34 mouse cellular contexts compared by ENCODE assay signal in the genomic region with DNA sequence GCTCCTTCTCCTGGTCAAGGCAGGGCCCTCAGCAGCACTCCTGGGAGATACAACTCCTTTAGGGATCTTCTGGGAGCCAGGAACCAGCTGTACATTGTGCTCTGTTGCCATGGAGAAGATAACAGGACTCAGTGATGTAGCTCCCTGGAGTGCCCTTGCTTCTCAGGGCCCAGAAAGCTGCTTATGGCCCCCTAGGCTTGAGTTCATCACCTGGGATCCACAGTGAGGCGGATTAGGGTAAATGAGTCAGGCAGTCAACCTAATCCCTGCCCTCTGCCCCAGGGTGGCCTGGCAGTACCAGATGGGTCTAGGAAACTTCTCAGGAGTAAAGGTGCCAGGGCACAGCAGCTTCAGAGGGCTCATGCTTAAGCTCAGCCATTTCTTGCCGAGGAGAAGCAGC. TPM values are rescaled to one million over a fixed set of nuclear protein-coding genes. Genes with fewer than 3 reads are reported as not detected.
DNase-seq lines count a peak whose midpoint lies in the region; ATAC-seq lines count a peak whose summit lies in the region.
"Had no signal": no experiment of that assay in that cellular context is flagged by ENCODE, and none has a peak within 500 bp of the region (broad histone marks: within the 10 kb centered on the region; RNA-seq: fewer than 3 reads in every experiment).

A gene (plus strand): TSS at position 342 of the 400 bp plus-strand sequence.

- 71% methylated on average over 2 of the region's 2 CpGs for WGBS in forebrain, embryonic 10.5 days
- WGBS in forebrain, embryonic 13.5 days = 75% methylated on average over 2 of the region's 2 CpGs
- WGBS in hindbrain, embryonic 11.5 days = 81% methylated on average over 2 of the region's 2 CpGs
- 75% methylated on average over 2 of the region's 2 CpGs for WGBS in hindbrain, embryonic 14.5 days
- WGBS in midbrain, embryonic 12.5 days = 55% methylated on average over 2 of the region's 2 CpGs
- WGBS in midbrain, embryonic 16.5 days = 57% methylated on average over 2 of the region's 2 CpGs
- WGBS in limb, embryonic 13.5 days = 63% methylated on average over 2 of the region's 2 CpGs

- H3K4me3 ChIP-seq in forebrain, embryonic 10.5 days = no peak within 1 kb of the TSS
- no peak within 1 kb of the TSS for H3K4me3 ChIP-seq in forebrain, embryonic 13.5 days
- no peak within 1 kb of the TSS for H3K4me3 ChIP-seq in hindbrain, embryonic 11.5 days (ENCODE audit: low read depth, low read length)
- H3K4me3 ChIP-seq in hindbrain, embryonic 14.5 days (replicated peaks; ENCODE audit: low read length) = no peak within 1 kb of the TSS
- no peak within 1 kb of the TSS for H3K4me3 ChIP-seq in midbrain, embryonic 12.5 days
- no peak within 1 kb of the TSS for H3K4me3 ChIP-seq in midbrain, embryonic 16.5 days (ENCODE audit: low read depth, low read length)
- no peak within 1 kb of the TSS for H3K4me3 ChIP-seq in limb, embryonic 13.5 days
- H3K4me3 ChIP-seq: forebrain, embryonic 15.5 days; kidney, embryonic 15.5 days; megakaryocyte, embryonic 14.5 days; midbrain, embryonic 15.5 days; neural tube, embryonic 12.5 days had no signal

- no peak for ATAC-seq in forebrain, embryonic 13.5 days
- ATAC-seq in hindbrain, embryonic 11.5 days (ENCODE audit: low FRiP score) = no peak
- ATAC-seq in hindbrain, embryonic 14.5 days (ENCODE audit: low FRiP score) = no peak
- no peak for ATAC-seq in midbrain, embryonic 12.5 days (ENCODE audit: low FRiP score, low read depth)
- ATAC-seq in midbrain, embryonic 16.5 days = no peak
- ATAC-seq in limb, embryonic 13.5 days (ENCODE audit: low FRiP score, low read depth) = no peak
- ATAC-seq: forebrain, embryonic 15.5 days; midbrain, embryonic 15.5 days had no signal

- no peak within 1 kb of the TSS for H3K4me2 ChIP-seq in forebrain, embryonic 13.5 days
- no peak within 1 kb of the TSS for H3K4me2 ChIP-seq in hindbrain, embryonic 11.5 days (replicated peaks; ENCODE audit: low read depth, low read length)
- H3K4me2 ChIP-seq in hindbrain, embryonic 14.5 days (replicated peaks) = no peak within 1 kb of the TSS
- H3K4me2 ChIP-seq in midbrain, embryonic 12.5 days (replicated peaks) = no peak within 1 kb of the TSS
- no peak within 1 kb of the TSS for H3K4me2 ChIP-seq in midbrain, embryonic 16.5 days (ENCODE audit: low read length)
- no peak within 1 kb of the TSS for H3K4me2 ChIP-seq in limb, embryonic 13.5 days (replicated peaks)
- H3K4me2 ChIP-seq: forebrain, embryonic 15.5 days; kidney, embryonic 15.5 days; midbrain, embryonic 15.5 days; neural tube, embryonic 12.5 days had no signal

- H3K4me1 ChIP-seq in forebrain, embryonic 10.5 days = peaks cover 14% of the 10 kb centered on the region
- no peaks in the 10 kb centered on the region for H3K4me1 ChIP-seq in forebrain, embryonic 13.5 days
- no peaks in the 10 kb centered on the region for H3K4me1 ChIP-seq in hindbrain, embryonic 11.5 days (replicated peaks; ENCODE audit: control insufficient read depth, insufficient read depth, low read length)
- H3K4me1 ChIP-seq in hindbrain, embryonic 14.5 days (replicated peaks; ENCODE audit: control insufficient read depth, insufficient read depth, low read length) = no peaks in the 10 kb centered on the region
- H3K4me1 ChIP-seq in midbrain, embryonic 12.5 days = peaks cover 5% of the 10 kb centered on the region; the same call in 1 of the 2 replicates
- H3K4me1 ChIP-seq in midbrain, embryonic 16.5 days (ENCODE audit: control insufficient read depth, insufficient read depth, low read length) = no peaks in the 10 kb centered on the region; the same call in 1 of the 2 replicates
- H3K4me1 ChIP-seq in limb, embryonic 13.5 days = no peaks in the 10 kb centered on the region
- H3K4me1 ChIP-seq: forebrain, embryonic 15.5 days; neural tube, embryonic 12.5 days had no signal

- H3K9ac ChIP-seq in forebrain, embryonic 13.5 days = no peak within 1 kb of the TSS
- 0 out of 2 replicates have a peak within 1 kb of the TSS, but pooled peaks have one; percentile 4 for H3K9ac ChIP-seq in hindbrain, embryonic 11.5 days (ENCODE audit: low read depth, low read length)
- H3K9ac ChIP-seq in hindbrain, embryonic 14.5 days = no peak within 1 kb of the TSS
- 0 out of 2 replicates have a peak within 1 kb of the TSS, but pooled peaks have one; percentile 11 for H3K9ac ChIP-seq in midbrain, embryonic 12.5 days (replicated peaks)
- H3K9ac ChIP-seq in midbrain, embryonic 16.5 days (ENCODE audit: low read depth, low read length) = no peak within 1 kb of the TSS
- 0 out of 2 replicates have a peak within 1 kb of the TSS, but pooled peaks have one; percentile 1 for H3K9ac ChIP-seq in limb, embryonic 13.5 days
- H3K9ac ChIP-seq: forebrain, embryonic 15.5 days; kidney, embryonic 15.5 days; midbrain, embryonic 15.5 days; neural tube, embryonic 12.5 days had no signal

- peak within 1 kb of the TSS; percentile 25; the same call in 1 of the 2 replicates for H3K27ac ChIP-seq in forebrain, embryonic 10.5 days
- no peak within 1 kb of the TSS for H3K27ac ChIP-seq in forebrain, embryonic 13.5 days
- no peak within 1 kb of the TSS for H3K27ac ChIP-seq in hindbrain, embryonic 11.5 days (ENCODE audit: low read depth, low read length)
- no peak within 1 kb of the TSS for H3K27ac ChIP-seq in hindbrain, embryonic 14.5 days
- H3K27ac ChIP-seq in midbrain, embryonic 12.5 days (replicated peaks) = no peak within 1 kb of the TSS
- no peak within 1 kb of the TSS for H3K27ac ChIP-seq in midbrain, embryonic 16.5 days (ENCODE audit: low read length)
- H3K27ac ChIP-seq in limb, embryonic 13.5 days = no peak within 1 kb of the TSS
- H3K27ac ChIP-seq: forebrain, embryonic 15.5 days; kidney, embryonic 15.5 days; midbrain, embryonic 15.5 days; neural tube, embryonic 12.5 days; stomach, postnatal 0 days had no signal

- no peaks in the 10 kb centered on the region for H3K9me3 ChIP-seq in forebrain, embryonic 10.5 days
- no peaks in the 10 kb centered on the region for H3K9me3 ChIP-seq in forebrain, embryonic 13.5 days (replicated peaks)
- H3K9me3 ChIP-seq in hindbrain, embryonic 11.5 days (ENCODE audit: control insufficient read depth, low read length) = no peaks in the 10 kb centered on the region
- H3K9me3 ChIP-seq in hindbrain, embryonic 14.5 days (ENCODE audit: control insufficient read depth, low read length) = no peaks in the 10 kb centered on the region
- H3K9me3 ChIP-seq in midbrain, embryonic 12.5 days = no peaks in the 10 kb centered on the region
- no peaks in the 10 kb centered on the region for H3K9me3 ChIP-seq in midbrain, embryonic 16.5 days (replicated peaks; ENCODE audit: control insufficient read depth, low read length, poor library complexity, severe bottlenecking)
- no peaks in the 10 kb centered on the region for H3K9me3 ChIP-seq in limb, embryonic 13.5 days
- H3K9me3 ChIP-seq: forebrain, embryonic 15.5 days; G1E; kidney, embryonic 15.5 days; megakaryocyte, embryonic 14.5 days; midbrain, embryonic 15.5 days; neural tube, embryonic 12.5 days had no signal

- H3K36me3 ChIP-seq in forebrain, embryonic 10.5 days (replicated peaks) = no peaks in the 10 kb centered on the region
- no peaks in the 10 kb centered on the region for H3K36me3 ChIP-seq in forebrain, embryonic 13.5 days (ENCODE audit: poor library complexity, severe bottlenecking)
- H3K36me3 ChIP-seq in hindbrain, embryonic 11.5 days (ENCODE audit: control insufficient read depth, insufficient read depth, low read length) = no peaks in the 10 kb centered on the region
- no peaks in the 10 kb centered on the region for H3K36me3 ChIP-seq in hindbrain, embryonic 14.5 days (replicated peaks; ENCODE audit: control insufficient read depth, insufficient read depth)
- H3K36me3 ChIP-seq in midbrain, embryonic 12.5 days = no peaks in the 10 kb centered on the region
- no peaks in the 10 kb centered on the region for H3K36me3 ChIP-seq in midbrain, embryonic 16.5 days (ENCODE audit: control insufficient read depth, insufficient read depth, low read length)
- no peaks in the 10 kb centered on the region for H3K36me3 ChIP-seq in limb, embryonic 13.5 days
- H3K36me3 ChIP-seq: forebrain, embryonic 15.5 days; G1E; kidney, embryonic 15.5 days; midbrain, embryonic 15.5 days; neural tube, embryonic 12.5 days had no signal

- no peak for DNase-seq in forebrain, embryonic 10.5 days (ENCODE audit: extremely low spot score, low spot score)
- DNase-seq in hindbrain, embryonic 11.5 days (ENCODE audit: low spot score) = no peak
- DNase-seq in hindbrain, embryonic 14.5 days (ENCODE audit: low spot score) = no peak
- DNase-seq in layer of hippocampus, adult 9-11 months = no peak
- DNase-seq: adrenal gland, postnatal 10 days; cerebellum, adult 8-10 months; cerebellum, postnatal 25 days; gastrocnemius, postnatal 36 days; heart, adult 18-20 months; heart, postnatal 4 days; kidney, adult 11 months; kidney, postnatal 4 days; layer of hippocampus, postnatal 36 days; lung, postnatal 36 days; right cerebral cortex, postnatal 25 days; thymus, adult 18-20 months; thymus, postnatal 25 days had no signal

- H3K27me3 ChIP-seq in forebrain, embryonic 10.5 days (ENCODE audit: poor library complexity, severe bottlenecking) = no peaks in the 10 kb centered on the region
- H3K27me3 ChIP-seq in forebrain, embryonic 13.5 days = no peaks in the 10 kb centered on the region
- no peaks in the 10 kb centered on the region for H3K27me3 ChIP-seq in hindbrain, embryonic 11.5 days (ENCODE audit: control insufficient read depth, insufficient read depth, low read length)
- no peaks in the 10 kb centered on the region for H3K27me3 ChIP-seq in hindbrain, embryonic 14.5 days (ENCODE audit: control insufficient read depth, insufficient read depth, low read length)
- no peaks in the 10 kb centered on the region; the same call in 1 of the 2 replicates for H3K27me3 ChIP-seq in midbrain, embryonic 12.5 days
- H3K27me3 ChIP-seq in midbrain, embryonic 16.5 days (ENCODE audit: control insufficient read depth, insufficient read depth, low read depth, low read length) = no peaks in the 10 kb centered on the region
- no peaks in the 10 kb centered on the region for H3K27me3 ChIP-seq in limb, embryonic 13.5 days
- H3K27me3 ChIP-seq: CH12.LX; forebrain, embryonic 15.5 days; kidney, embryonic 15.5 days; midbrain, embryonic 15.5 days; neural tube, embryonic 12.5 days had no signal

RNA-seq across cellular contexts. Expression of the gene that starts here (rescaled TPM):
- not detected in 2 replicates for polyA plus RNA-seq in forebrain, embryonic 10.5 days (2016; fragmentation: Nextera tagmentation; extraction: Ambion mirVana)
- 0.04 TPM in 1 of 2 replicates, not detected in the other for polyA plus RNA-seq in forebrain, embryonic 13.5 days (2015; fragmentation: Nextera tagmentation; extraction: Ambion mirVana)
- polyA plus RNA-seq in hindbrain, embryonic 11.5 days (2014; fragmentation: Nextera tagmentation; extraction: Ambion mirVana) = not detected in 2 replicates
- polyA plus RNA-seq in hindbrain, embryonic 14.5 days (2014; fragmentation: Nextera tagmentation; extraction: Ambion mirVana) = not detected in 2 replicates
- not detected in 2 replicates for polyA plus RNA-seq in midbrain, embryonic 12.5 days (2016; fragmentation: Nextera tagmentation; extraction: Ambion mirVana)
- 0.09 TPM in 1 of 2 replicates, not detected in the other for polyA plus RNA-seq in midbrain, embryonic 16.5 days (2015; fragmentation: Nextera tagmentation; extraction: Ambion mirVana)
- polyA plus RNA-seq in limb, embryonic 13.5 days (2015; fragmentation: Nextera tagmentation; extraction: Ambion mirVana) = not detected in 2 replicates
- polyA plus RNA-seq: C2C12; embryonic facial prominence, embryonic 11.5 days; forebrain, embryonic 15.5 days; G1E; heart, embryonic 14.5 days; kidney, embryonic 15.5 days; limb, embryonic 11.5 days; lung, embryonic 16.5 days; neural tube, embryonic 12.5 days; stomach, postnatal 0 days had no signal

Comparison
In these comparisons a context has a peak if more than half of its experiments do, and no peak if none do; other contexts are left out.
1. H3K9ac ChIP-seq: peak in hindbrain, embryonic 11.5 days (single experiment), midbrain, embryonic 12.5 days (single experiment) and limb, embryonic 13.5 days (single experiment); none in forebrain, embryonic 13.5 days (single experiment), hindbrain, embryonic 14.5 days (single experiment) and midbrain, embryonic 16.5 days (single experiment).